Mouse (Mus musculus) CH12.LX (cell line): Measurements from ENCODE around the gene Igsf21. TPM values are rescaled to one million over a fixed set of nuclear protein-coding genes. Genes with fewer than 3 reads are reported as not detected.

Experiments
- DNase-seq: peaks from one replicate; pipeline ENCODE4 v3.0.0-alpha.2; 2013; ENCODE audit errors: extremely low read depth
- H3K27ac ChIP-seq: 2 replicates; pipeline ENCODE4 v1.5.1; 2012; ENCODE audit warnings: low read depth, mild to moderate bottlenecking, control low read depth, moderate library complexity; ENCODE audit not compliant: insufficient read depth
- H3K27me3 ChIP-seq: replicated peaks from 2 replicates; pipeline ENCODE3; 2012; ENCODE audit warnings: inconsistent platforms
- H3K36me3 ChIP-seq, 2 experiments: replicated peaks in 1 of 2; 2 replicates each; pipeline versions ENCODE3 to v1.6.1; 2012; ENCODE audit warnings: inconsistent platforms in 1 of 2, low read length in 1 of 2, mild to moderate bottlenecking in 1 of 2, mixed read lengths in 1 of 2, moderate library complexity in 1 of 2; ENCODE audit not compliant: control insufficient read depth in 1 of 2, insufficient read depth in 1 of 2
- H3K4me1 ChIP-seq, 2 experiments: 2 replicates each; pipeline ENCODE4 v1.6.1; 2012; ENCODE audit warnings: inconsistent platforms in 1 of 2, moderate library complexity in 1 of 2; ENCODE audit not compliant: insufficient read depth in 2 of 2, control insufficient read depth in 1 of 2
- H3K4me2 ChIP-seq: 2 replicates; pipeline ENCODE4 v1.6.1; 2012; ENCODE audit warnings: low read depth, mild to moderate bottlenecking, control low read depth; ENCODE audit not compliant: poor library complexity, insufficient read depth, severe bottlenecking
- H3K4me3 ChIP-seq, 3 experiments: fragments of 150-350 bp in 1 of 3; sonication (generic) in 1 of 3; replicated peaks in 1 of 3; 2 replicates each; pipeline versions ENCODE3 to v1.5.1; 2011 to 2012; ENCODE audit warnings: low read depth in 2 of 3, low read length in 2 of 3, mild to moderate bottlenecking in 2 of 3, moderate library complexity in 2 of 3, control low read depth in 1 of 3, improper control_type of control experiment in 1 of 3, inconsistent platforms in 1 of 3, mixed read lengths in 1 of 3; ENCODE audit not compliant: poor library complexity in 1 of 3
- H3K79me2 ChIP-seq: replicated peaks from 2 replicates; pipeline ENCODE4 v1.6.1; 2012; ENCODE audit warnings: mild to moderate bottlenecking, moderate library complexity; ENCODE audit not compliant: control insufficient read depth, poor library complexity, insufficient read depth, severe bottlenecking; ENCODE audit errors: extremely low read depth
- H3K9ac ChIP-seq: 2 replicates; pipeline ENCODE4 v1.6.1; 2012; ENCODE audit warnings: low read depth, mild to moderate bottlenecking, control low read depth, moderate library complexity; ENCODE audit not compliant: insufficient read depth
- H3K9me3 ChIP-seq: replicated peaks from 2 replicates; pipeline ENCODE3; 2012; ENCODE audit warnings: low read length, inconsistent platforms, mixed read lengths
- BHLHE40 ChIP-seq: IDR thresholded peaks from 2 replicates; pipeline ENCODE4 v1.6.1; 2011; ENCODE audit warnings: mild to moderate bottlenecking, low read depth, low read length, improper control_type of control experiment
- CHD1 ChIP-seq: IDR thresholded peaks from 2 replicates; pipeline ENCODE4 v1.6.1; 2012; ENCODE audit warnings: low read depth, low read length, improper control_type of control experiment, inconsistent platforms
- CHD2 ChIP-seq: IDR thresholded peaks from 2 replicates; pipeline ENCODE4 v1.6.1; 2011; ENCODE audit warnings: low read length, improper control_type of control experiment
- CTCF ChIP-seq, 2 experiments: IDR thresholded peaks in 1 of 2; conservative IDR thresholded peaks in 1 of 2; 2 replicates each; pipeline ENCODE4 v1.5.1; 2011 to 2012; ENCODE audit warnings: low read depth in 2 of 2, low read length in 2 of 2, improper control_type of control experiment in 1 of 2, inconsistent platforms in 1 of 2, mild to moderate bottlenecking in 1 of 2, moderate library complexity in 1 of 2
- E2F4 ChIP-seq: IDR thresholded peaks from 2 replicates; pipeline ENCODE4 v1.6.1; 2011; ENCODE audit warnings: low read depth, low read length, improper control_type of control experiment; ENCODE audit not compliant: insufficient replicate concordance
- EP300 ChIP-seq: IDR thresholded peaks from 2 replicates; pipeline ENCODE4 v1.6.1; 2011; ENCODE audit warnings: low read length, improper control_type of control experiment
- GABPA ChIP-seq: IDR thresholded peaks from 2 replicates; pipeline ENCODE4 v1.6.1; 2012; ENCODE audit warnings: low read depth, low read length, improper control_type of control experiment, inconsistent platforms; ENCODE audit not compliant: insufficient replicate concordance
- JUN ChIP-seq: IDR thresholded peaks from 2 replicates; pipeline ENCODE4 v1.6.1; 2011; ENCODE audit warnings: low read depth, mild to moderate bottlenecking, low read length, improper control_type of control experiment, moderate library complexity; ENCODE audit not compliant: insufficient read depth
- JUND ChIP-seq: conservative IDR thresholded peaks from 2 replicates; pipeline ENCODE4 v1.6.1; 2011; ENCODE audit warnings: low read depth, low read length, improper control_type of control experiment
- MAFK ChIP-seq: IDR thresholded peaks from 2 replicates; pipeline ENCODE4 v1.6.1; 2011; ENCODE audit warnings: low read length, improper control_type of control experiment; ENCODE audit not compliant: insufficient replicate concordance
- MAX ChIP-seq: IDR thresholded peaks from 2 replicates; pipeline ENCODE4 v1.6.1; 2011; ENCODE audit warnings: low read length, improper control_type of control experiment
- NELFE ChIP-seq: IDR thresholded peaks from 2 replicates; pipeline ENCODE4 v1.6.1; 2011; ENCODE audit warnings: low read depth, low read length, improper control_type of control experiment
- NRF1 ChIP-seq: IDR thresholded peaks from 2 replicates; pipeline ENCODE4 v1.6.1; 2014; ENCODE audit warnings: low read depth, mild to moderate bottlenecking, inconsistent platforms, low read length, improper control_type of control experiment, moderate library complexity
- PAX5 ChIP-seq: IDR thresholded peaks from 2 replicates; pipeline ENCODE4 v1.6.1; 2012; ENCODE audit warnings: low read length, inconsistent platforms, mixed read lengths
- POLR2A ChIP-seq: IDR thresholded peaks from 2 replicates; pipeline ENCODE4 v1.6.1; 2011; ENCODE audit warnings: low read depth, mild to moderate bottlenecking, improper control_type of control experiment, low read length
- RAD21 ChIP-seq: IDR thresholded peaks from 2 replicates; pipeline ENCODE4 v1.6.1; 2011; ENCODE audit warnings: low read depth, mild to moderate bottlenecking, low read length, improper control_type of control experiment, moderate library complexity
- SIN3A ChIP-seq: IDR thresholded peaks from 2 replicates; pipeline ENCODE4 v1.6.1; 2012; ENCODE audit warnings: low read length, improper control_type of control experiment, inconsistent platforms
- SMC3 ChIP-seq: IDR thresholded peaks from 2 replicates; pipeline ENCODE4 v1.6.1; 2011; ENCODE audit warnings: low read depth, low read length, improper control_type of control experiment
- TCF12 ChIP-seq: IDR thresholded peaks from 2 replicates; pipeline ENCODE4 v1.6.1; 2014; ENCODE audit warnings: low read depth, mild to moderate bottlenecking, inconsistent platforms, low read length, improper control_type of control experiment
- UBTF ChIP-seq: IDR thresholded peaks from 2 replicates; pipeline ENCODE4 v1.6.1; 2012; ENCODE audit warnings: low read depth, mild to moderate bottlenecking, inconsistent platforms, low read length, improper control_type of control experiment, moderate library complexity
- USF2 ChIP-seq: conservative IDR thresholded peaks from 2 replicates; pipeline ENCODE4 v1.6.1; 2011; ENCODE audit warnings: low read depth, low read length, improper control_type of control experiment
- ZC3H11A ChIP-seq: IDR thresholded peaks from 2 replicates; pipeline ENCODE4 v1.6.1; 2012; ENCODE audit warnings: low read depth, mild to moderate bottlenecking, inconsistent platforms, low read length, improper control_type of control experiment
- ZKSCAN1 ChIP-seq: IDR thresholded peaks from 2 replicates; pipeline ENCODE4 v1.6.1; 2012; ENCODE audit warnings: low read depth, inconsistent platforms, low read length, improper control_type of control experiment, borderline replicate concordance
- ZNF384 ChIP-seq: IDR thresholded peaks from 2 replicates; pipeline ENCODE4 v1.6.1; 2012; ENCODE audit warnings: low read depth, low read length, improper control_type of control experiment, inconsistent platforms
- dilution Hi-C: fragments of 300-500 bp; cut with MboI; formaldehyde crosslinking; loops from 2 replicates; pipeline ENCODE4 v1.14.3; 2020; ENCODE audit warnings: low sequenced_read_pairs; ENCODE audit not compliant: extremely low pct_unique_long_range_greater_than_20kb, extremely low pct_ligation_motif_present
- in situ Hi-C: fragments of 300-500 bp; cut with MboI; formaldehyde crosslinking; loops from 3 replicates; pipeline ENCODE4 v1.14.3; 2019; ENCODE audit warnings: low sequenced_read_pairs, low pct_ligation_motif_present, low pct_unique_long_range_greater_than_20kb, mixed read lengths
- polyA plus RNA-seq: library from polyadenylated mRNA; unstranded; fragments of >175 nt; gene quantifications from 2 replicates; pipeline ENCODE4 v1.2.1, GENCODE M21; 2012; ENCODE audit warnings: low read depth; ENCODE audit not compliant: insufficient read length
- total RNA-seq, 2 experiments: library from RNA; depleted of rRNA; stranded (reverse); fragments of 300-350 nt in 1 of 2; fragments of >200 nt in 1 of 2; gene quantifications; 2 replicates each; pipeline ENCODE4 v1.2.3; 2012 to 2014

Igsf21 gene
- total and polyA plus RNA-seq, 3 experiments, result not detected

GRCm38 (mm10) chr4:140091693-140092092, 154.9 kb downstream of the Igsf21 start:
- no peaks in the 10 kb centered on the region for H3K27me3 ChIP-seq
- H3K36me3 ChIP-seq, result no peaks in the 10 kb centered on the region
- H3K79me2 ChIP-seq, result no peaks in the 10 kb centered on the region
- no peak overlapping the region for H3K4me2 ChIP-seq
- DNase-seq, result no peak
- H3K9ac ChIP-seq, result no peak overlapping the region
- peaks cover 56% of the 10 kb centered on the region for H3K9me3 ChIP-seq
- dilution Hi-C loops, result no loop called here
- H3K27ac ChIP-seq, result no peak overlapping the region
- no peaks in the 10 kb centered on the region for H3K4me1 ChIP-seq
- no peak overlapping the region for H3K4me3 ChIP-seq
- in situ Hi-C loops, result no loop called here
- no peak for TF ChIP-seq ZNF384
- TF ChIP-seq CHD2, result no peak
- TF ChIP-seq SIN3A, result no peak
- no peak for TF ChIP-seq EP300
- TF ChIP-seq POLR2A, result no peak
- no peak for TF ChIP-seq SMC3
- TF ChIP-seq E2F4, result no peak
- TF ChIP-seq MAX, result no peak
- TF ChIP-seq NELFE, result no peak
- no peak for TF ChIP-seq ZC3H11A
- no peak for TF ChIP-seq PAX5
- TF ChIP-seq MAFK, result no peak
- TF ChIP-seq GABPA, result no peak
- no peak for TF ChIP-seq CHD1
- TF ChIP-seq RAD21, result no peak
- TF ChIP-seq CTCF (conservative IDR thresholded peaks at IDR 0.05 in 1 of 2, IDR thresholded peaks at IDR 0.05 in 1 of 2; ENCODE audit: low read depth in 2 of 2, low read length in 2 of 2), result no peak
- TF ChIP-seq TCF12, result no peak
- TF ChIP-seq ZKSCAN1, result no peak
- no peak for TF ChIP-seq NRF1
- no peak for TF ChIP-seq JUN

GRCm38 (mm10) chr4:140089676-140090075, 156.9 kb downstream of the Igsf21 start:
- Histone ChIP-seq H3K4me2 (no peak overlapping the region), H3K4me3 (no peak overlapping the region), H3K9me3 (peaks cover 55% of the 10 kb centered on the region), H3K36me3 (no peaks in the 10 kb centered on the region), H3K79me2 (no peaks in the 10 kb centered on the region), H3K4me1 (no peaks in the 10 kb centered on the region), H3K27me3 (no peaks in the 10 kb centered on the region), H3K9ac (no peak overlapping the region), H3K27ac (no peak overlapping the region)
- in situ Hi-C loops, result no loop called here
- DNase-seq, result no peak
- dilution Hi-C loops, result no loop called here
- TF ChIP-seq USF2 (no peak), SMC3 (no peak), BHLHE40 (no peak), NRF1 (no peak), POLR2A (no peak), GABPA (no peak), E2F4 (no peak), SIN3A (no peak), JUND (no peak), UBTF (no peak)
